Mouse (Mus musculus): ENCODE measurements around the gene Nme3.

- no peak for TF ChIP-seq CTCF (IDR thresholded peaks at IDR 0.05; ENCODE audit: low read depth, low read length)
- no peak for TF ChIP-seq POLR2A (IDR thresholded peaks at IDR 0.05; ENCODE audit: borderline replicate concordance, low read depth, low read length)
Observed at GRCm38 (mm10) chr17:24895571-24896240, 594 bp upstream of the Nme3 start.

Data from bone marrow macrophage, adult 2 months (primary cell).